Mouse (Mus musculus) NIH3T3 (cell line): ENCODE measurements at regions not wholly inside any gene's neighbourhood (a gene's known extent, or its start where the extent isn't known, plus 50 kb on each side); places are given as distances from the start of the nearest gene placed in this dataset.
A peak's percentile ranks its signal among the peaks of the same experiment; 100 is the strongest.

Source experiments
- DNase-seq: peaks from one replicate; pipeline ENCODE4 v3.0.0-alpha.2; 2012; ENCODE audit warnings: low read depth

DNA sequence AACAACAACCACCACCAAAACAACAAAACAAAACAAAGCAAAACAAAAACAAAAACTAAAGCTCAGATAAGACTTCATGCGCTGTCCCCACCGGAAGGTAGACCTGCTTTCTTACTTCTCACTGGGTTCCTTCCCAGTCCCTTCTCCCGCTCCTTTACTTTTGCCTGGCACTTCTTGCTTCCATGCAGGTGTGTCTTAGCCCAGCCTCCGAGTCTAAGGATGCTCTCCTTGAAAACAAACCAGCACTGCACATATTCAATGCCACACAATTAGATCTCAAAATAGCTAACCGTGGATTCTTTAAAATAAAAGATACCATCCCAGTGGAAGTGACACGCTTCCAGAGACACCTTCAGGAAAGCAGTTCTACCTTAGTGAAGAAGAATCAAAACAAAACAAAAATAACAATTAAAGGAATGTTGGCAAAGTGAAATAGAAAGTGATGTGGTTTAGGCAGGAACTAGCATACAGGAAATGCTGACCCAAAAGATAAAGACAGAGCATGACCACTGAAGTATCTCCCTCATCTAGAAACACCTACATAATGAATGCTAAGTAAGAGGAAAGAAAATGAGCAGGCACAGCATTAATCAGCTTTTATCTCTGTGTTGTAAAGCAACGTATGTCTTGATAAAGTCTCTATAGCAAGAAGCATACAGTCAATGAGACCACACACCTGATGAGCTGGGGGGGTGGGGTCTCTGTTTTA lies 358.5 kb upstream of the Id2 start:
- DNase-seq: no peak

DNA sequence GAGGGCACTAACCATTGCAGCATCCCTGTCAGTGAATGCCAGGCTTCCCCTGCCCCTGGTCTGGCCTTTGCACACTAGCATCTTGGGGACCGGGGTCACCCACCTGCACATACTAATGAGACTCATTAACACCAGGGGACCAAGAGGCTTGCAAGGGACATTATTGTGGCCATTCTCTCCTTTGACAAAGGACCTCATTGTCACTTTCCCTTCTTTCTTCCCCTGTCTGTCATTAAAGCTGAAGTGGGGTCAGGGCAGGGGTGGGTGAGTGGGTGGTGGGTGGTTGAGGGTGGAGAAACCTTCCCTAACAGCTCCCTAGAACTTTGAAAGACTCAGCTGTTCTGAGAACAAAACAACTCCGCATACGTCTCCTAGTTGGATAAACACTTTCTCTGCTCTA lies 356.4 kb upstream of the Id2 start:
- no peak for DNase-seq

DNA sequence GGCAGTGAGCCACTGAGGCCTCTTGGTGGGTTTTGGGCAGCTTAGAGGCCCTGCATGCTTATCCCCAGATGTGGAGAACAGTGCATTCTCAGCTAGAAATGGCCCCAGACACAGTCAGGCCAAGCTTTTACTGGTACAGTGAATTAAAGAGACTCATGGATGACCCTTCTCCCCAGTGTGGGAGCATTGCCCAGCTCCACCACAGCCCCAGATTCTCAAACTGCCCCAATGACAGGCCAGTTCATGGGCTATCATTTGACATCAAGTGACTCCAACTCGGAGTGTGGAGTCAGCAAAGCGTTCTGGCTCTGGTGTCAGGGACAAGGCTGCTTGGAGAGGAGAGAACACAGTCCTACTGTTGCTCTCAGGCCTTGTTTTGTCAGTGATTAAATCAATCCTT lies 354.2 kb upstream of the Id2 start:
- DNase-seq: no peak

DNA sequence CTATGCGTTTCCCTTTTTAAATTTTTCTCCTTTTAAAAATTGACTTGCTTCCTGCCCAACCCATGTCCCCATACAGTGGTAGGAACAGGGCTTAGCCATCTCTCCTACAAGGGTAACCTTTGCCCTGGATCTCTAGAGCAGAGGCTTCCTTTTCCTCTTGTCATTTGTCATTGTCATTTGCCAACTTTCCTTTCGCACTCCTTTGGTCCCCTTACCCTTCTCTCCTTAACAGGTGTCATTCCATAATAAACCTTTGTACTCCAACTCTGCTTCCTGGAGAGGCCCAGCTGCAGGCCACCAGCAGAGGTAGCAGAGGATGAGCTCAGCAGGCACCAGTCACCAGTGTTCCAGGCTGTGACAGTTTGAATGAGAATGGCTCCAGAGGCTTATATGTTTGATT lies 347.4 kb upstream of the Id2 start:
- no peak for DNase-seq

DNA sequence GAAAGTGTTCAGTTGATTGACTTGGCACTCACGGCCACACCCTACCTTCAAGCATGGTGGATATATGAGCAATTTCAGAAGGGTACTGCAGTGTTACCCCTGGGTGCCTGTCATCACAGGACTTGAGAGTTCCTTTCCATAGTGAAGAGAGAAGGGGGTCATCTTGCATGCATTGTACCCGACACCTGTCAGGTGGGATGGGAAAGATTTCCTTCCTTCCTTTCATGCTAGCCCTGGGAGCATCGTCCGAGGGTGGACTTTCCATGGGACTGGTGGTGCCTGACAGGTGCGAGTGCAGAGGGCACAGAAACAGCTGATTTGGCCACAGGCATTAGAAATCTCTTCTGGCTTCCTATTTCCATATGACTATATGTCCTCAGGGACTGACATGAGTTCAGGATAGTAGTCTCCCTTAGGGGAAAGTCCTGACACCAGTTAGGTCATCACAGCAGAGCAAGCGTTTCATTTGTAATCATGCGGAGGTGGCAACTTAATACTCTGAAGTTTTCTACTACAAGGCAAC lies 342.1 kb upstream of the Id2 start:
- DNase-seq: no peak

DNA sequence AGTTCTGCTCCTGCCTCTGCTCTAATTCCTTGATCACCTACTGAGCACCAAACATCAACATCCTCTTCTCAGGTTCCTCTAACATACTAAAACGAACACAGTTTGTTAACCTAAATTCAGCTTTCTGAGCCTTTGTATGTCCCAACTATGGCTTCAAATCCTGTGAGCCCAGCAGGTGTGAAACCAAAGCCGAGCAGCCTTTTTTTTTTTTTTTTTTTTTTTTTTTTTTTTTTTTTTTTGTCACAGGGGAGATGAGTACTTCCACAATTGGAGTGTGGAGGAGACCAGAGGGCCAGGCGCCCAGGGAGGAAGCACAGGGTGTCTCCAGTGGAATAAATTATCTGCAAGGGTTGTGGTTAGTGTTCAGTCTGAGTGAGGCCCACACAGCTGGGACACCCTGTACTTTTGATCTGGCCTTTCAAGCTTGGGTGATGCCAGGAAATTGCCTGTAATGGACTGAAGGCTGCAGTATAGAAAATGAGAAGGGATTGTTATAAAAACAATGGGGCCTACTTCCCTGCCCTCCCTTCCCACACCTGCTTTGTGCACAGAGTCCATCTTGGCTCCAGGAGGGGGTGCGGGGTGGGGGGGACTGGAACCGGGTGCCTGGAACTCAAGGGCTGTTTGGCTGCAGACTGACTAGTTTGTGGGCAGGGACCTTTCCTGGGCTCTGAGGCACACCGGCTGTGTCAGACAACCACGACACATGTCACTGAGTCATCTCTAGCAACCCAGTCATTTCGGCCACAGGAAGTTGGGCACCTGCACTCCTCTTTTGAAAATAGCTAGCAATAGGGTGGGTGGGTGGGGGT lies 341.5 kb upstream of the Id2 start:
- DNase-seq: no peak

DNA sequence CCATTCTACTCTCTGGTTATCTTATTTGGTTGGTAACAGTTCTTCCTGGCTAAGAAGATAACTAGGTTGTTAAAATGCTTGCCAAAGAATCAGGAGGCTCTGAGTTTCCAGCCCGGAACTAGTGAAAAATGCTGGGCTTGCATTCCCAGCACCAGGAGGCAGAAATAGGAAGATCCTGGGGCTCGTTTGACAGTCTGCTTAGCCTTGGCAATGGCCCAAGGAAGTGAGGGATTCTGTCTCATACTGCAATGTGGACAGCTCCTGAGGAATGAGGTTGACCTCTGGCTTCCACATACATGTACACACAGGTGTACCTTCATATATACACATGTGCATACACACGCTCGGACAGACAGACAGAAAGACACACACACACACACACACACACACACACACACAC lies 340.6 kb upstream of the Id2 start:
- DNase-seq: peak; percentile 29

DNA sequence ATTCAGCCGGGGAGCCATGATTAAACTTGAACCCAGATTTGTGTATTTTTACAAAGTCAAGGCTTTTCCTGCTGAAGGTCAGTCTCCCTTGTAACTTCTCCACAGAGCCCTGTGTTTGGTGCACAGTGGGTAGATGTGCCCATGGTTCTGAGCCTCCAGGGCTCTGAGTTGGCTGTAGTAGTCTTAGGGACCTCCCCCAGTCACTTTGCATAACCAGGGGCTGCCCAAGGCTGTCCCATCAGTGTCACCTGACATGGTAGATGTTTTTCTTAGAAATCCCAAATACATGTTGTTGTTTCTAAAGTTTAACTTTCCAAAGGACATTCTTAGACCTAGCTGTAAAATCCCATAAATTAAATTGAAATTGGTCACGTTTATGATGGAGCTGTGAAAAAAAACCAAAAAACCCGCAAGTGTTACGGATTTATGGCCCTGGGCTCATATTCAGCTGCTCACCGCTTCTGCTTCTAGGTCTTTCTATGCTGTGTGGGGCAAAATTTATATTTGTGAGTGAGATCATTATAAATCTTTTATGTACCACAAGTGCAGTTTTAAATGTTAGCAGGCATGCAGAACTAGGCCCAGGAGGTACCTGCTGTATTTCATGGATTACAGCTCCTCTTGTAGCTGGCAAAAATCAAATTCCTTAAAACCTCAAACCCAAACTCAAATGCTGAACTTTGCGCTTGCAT lies 339.4 kb upstream of the Id2 start:
- no peak for DNase-seq

DNA sequence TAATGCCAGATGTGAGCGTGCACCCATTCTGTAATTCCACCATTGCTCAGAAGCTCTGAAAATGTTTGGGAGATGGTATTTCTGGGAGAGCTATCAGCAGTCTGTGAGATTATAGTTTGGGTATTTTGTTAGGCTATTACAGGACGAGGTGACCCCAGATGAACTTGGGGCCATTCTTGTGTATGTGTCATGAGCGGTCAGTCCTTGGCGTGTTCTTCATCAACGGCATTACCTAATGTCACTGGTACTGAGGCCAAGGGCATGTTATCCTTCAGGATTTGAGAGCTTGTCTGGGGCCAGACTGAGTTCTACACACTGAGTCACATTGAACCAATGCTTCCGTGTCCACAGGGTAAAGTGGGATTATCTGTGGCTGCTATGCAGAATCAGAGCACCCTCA lies 335.9 kb upstream of the Id2 start:
- DNase-seq: no peak

DNA sequence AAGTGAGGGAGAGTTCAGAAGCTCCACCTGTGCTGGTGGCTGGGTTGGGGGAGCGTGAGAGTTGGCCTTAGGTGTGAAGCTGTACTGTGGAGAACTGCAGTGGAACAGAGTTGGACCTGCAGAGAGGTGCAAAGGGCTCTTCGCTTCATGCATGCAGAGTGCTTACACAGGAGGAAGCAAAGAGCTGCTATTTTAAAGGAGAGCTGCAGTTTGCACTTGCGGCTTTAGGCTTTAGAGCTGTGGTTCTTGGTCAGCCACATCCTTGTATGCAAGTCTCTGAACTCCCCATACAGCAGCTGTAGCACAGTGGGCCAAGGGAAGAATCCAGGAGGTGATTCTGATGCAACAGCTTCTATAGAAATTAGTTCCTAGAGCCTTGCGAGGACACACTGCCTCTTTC lies 334.0 kb upstream of the Id2 start:
- no peak for DNase-seq

DNA sequence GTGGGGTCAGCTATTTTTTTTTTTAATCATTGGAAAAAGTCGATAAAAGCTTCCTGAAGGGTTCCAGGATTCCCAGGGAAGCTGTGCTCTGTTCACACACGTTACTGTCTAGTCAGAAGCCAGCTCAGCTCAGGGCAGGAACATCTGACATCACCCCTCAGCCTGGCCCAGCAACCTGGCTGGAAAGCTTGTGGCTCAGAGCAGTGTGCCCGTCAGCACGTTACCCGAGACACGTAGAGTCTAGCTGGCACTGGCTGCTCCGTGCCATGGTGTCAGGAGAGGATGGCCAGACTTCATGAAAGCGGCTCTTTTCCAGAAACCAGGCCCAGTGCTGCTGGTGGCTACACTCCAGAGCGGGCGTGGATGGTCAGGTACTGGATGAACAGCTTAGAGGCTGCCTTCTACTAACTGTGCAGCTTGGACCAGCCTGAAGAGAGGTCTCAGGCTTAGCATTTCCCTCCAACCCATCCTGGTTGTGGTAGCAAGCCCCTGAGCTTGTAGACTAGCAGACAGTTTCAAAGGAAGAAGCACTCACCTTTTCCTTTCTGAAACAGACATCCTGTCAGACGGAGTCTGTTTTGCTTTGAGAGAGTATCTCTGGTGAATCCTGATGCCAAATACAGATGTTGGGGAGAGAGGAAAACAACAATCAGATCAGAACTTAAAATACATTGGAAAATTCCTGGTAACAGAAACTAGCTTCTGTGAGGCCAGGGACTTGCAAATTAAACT lies 331.1 kb upstream of the Id2 start:
- DNase-seq: no peak

DNA sequence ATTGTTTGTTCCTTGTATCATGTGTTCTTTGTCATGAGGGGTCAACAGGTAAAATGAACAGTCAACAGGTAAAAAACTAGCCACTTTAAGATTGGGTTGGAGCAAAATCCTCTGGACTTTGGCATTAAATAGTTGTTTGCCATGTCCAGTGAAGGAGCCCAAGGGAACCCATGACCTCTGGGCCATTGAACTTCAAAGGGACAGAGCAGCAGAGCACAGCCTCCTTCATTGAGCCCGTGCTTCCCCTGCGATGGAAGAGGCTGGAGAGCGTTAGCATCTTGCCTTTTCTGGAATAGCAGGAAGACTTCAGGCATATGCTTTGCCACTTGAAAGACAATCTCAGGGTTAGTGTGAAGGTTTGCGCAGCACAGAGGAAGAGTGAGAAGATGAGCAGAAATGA lies 320.4 kb upstream of the Id2 start:
- no peak for DNase-seq

DNA sequence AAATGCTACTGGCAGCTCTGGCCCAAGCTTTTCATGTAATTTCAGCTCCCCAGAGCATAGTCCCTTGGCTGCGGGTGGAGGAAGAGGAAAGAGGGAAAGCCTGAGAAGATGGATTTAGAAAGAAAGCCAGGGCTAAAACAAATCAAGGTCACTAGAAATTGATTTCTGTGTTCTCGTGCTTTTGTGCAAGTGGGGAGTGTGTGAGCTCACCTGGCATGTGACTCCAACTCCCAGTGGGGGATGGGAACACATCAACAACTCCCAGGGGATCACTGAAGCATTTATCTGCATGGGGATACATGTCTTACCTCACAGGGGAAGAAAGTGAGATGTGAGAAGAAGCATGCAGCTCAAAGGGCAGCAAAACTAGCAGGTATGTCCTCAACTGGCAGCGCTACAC lies 319.6 kb upstream of the Id2 start:
- DNase-seq: no peak

DNA sequence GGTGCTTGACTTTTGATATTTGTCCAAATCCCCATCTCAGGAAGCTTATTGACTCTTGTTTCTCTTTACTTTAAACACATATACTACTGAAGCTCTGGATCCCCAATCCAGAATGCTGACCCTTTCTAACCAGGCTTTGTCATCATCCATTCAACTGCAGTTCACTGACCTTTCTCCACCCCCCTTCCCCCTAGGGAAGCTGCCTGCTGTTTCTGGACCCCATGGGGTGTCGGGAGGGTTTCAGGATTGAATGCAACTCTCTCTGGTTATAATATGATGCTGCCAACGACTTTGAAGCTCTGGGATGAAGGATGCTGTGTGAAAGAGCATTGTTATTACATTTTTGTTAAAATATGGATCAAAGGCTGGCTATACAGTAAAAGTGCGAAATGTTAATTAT lies 318.7 kb upstream of the Id2 start:
- no peak for DNase-seq

DNA sequence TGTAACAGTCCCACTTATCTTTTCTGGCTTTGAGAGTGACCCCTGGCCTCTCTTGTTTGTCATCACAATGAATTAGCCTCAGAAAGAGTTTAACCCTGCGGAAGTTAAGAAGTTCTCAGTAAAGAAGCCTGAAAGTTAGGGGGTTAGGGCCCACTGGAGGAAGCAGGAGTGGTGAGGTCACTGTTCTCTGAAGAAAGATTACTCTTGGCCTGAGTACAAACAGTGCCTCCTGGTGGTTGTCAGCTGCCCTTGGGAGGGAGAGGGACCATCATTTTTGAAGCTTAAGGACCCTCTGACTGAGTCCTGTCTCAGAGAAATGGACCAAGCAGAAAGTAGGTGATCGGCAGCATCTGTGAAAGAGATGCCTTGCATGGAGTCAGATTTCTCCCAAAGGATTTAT lies 318.3 kb upstream of the Id2 start:
- DNase-seq: peak; percentile 59

DNA sequence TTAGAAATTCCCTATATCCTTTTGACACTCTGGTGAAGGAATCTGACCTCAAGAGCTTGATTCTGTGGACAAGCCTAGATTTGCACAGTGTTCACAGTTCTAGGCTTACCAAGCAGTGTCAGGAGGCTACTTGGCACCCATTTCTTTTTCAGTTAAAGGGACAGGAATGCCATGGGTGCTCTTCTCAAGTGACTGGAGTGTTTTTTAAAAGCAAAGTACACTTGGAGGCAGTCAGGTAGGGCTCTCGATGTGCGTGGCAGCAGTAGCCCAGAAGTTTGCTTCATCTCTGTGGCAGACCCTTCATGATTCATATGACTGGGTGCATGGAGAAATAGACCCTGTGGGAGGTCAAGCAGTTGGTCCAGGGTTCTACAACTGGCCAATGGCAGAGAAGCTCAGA lies 310.4 kb upstream of the Id2 start:
- DNase-seq: no peak

DNA sequence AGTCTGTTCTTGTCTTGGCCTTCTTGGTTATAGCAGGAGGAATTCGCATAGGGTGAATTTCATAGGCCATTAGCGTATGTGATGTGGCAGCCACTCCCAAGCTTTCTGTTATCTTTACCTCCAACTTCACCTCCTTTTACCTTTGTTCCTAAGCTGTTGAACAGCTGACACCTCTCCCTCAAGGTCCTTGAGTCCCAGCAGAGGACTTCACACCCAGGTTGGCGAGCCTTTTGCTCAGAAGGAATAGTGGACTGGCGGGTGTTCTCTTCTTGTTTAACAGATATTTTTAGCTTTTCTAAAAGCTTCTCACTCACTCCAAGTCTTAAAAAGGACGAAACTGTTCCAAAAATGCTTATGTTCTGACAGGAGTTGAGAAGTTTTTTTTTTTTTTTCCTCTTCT lies 303.4 kb upstream of the Id2 start:
- no peak for DNase-seq

DNA sequence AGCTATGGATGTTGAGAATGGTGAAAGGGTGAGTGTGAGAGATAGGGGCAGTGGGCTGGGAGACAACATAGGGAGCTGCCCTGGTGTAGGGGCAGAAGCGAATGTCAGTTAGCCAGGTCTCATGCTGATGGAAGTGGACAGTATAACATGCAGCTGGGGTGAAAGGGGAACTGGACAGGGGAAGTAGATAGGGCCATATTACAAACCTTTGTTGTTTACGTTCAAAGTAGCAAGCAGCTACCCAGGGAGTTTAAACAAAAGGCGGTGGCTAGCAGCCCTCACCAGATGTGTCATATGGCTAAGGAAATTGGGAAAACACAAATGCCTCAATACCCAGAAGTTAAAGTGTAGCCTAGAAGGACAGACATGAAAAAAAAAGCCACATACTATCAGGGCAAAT lies 301.8 kb upstream of the Id2 start:
- DNase-seq: no peak

DNA sequence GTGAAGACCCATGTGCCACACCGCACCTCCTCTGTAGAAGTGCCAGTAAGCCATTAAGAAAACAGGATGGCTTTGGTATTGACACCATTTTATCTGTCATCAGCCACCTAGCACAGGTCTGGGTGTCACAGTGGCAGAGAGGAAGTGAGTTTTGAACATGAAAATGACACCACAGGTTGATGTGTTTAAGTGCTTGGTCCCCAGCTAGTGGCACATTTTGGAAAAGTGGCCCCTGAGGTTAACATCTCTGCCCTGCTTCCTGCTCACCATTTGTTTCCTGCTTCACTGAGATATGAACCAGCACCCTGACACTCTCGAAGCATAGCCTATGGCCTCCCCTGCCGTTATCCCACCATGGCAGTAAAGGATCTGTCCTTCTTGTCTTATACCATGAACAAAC lies 297.4 kb upstream of the Id2 start:
- no peak for DNase-seq

DNA sequence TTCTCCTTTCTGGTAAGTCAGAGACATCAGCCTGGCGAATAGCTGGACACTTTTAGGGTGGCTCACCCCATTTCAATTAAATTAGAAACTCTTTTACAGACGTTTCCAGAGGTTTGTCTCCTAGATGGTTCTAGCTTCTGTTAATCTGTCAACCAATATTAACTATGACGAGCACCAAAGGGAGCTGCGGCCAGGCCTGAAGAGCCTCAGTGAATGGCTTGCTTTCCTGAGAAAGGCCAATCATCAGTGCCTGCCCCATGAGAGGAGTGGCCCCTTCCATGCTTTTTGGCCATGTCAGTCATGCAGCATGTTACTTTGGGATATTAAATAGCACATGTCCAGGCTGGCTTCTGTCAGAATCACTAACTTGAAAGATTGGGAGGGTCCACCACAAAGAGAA lies 296.6 kb upstream of the Id2 start:
- DNase-seq: no peak

DNA sequence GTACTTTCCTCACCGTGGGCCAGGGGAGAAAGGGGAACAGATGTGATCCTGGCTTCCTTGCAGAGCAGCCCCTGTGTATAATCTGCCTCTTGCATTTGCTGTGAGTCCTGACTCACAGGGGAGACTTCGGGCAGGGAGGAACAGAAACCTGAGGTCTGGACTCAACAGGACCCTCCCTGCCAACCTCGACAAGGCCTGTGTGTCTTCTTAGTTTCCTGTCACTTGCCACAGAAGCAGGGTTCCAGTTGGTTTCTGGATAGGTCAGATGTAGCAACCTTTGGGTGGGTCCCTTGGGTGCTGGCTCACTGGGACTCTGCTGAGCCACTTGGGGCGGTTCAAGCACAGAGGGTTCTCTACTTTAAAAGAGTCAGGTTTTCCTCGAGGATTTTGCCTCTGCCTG lies 292.3 kb upstream of the Id2 start:
- DNase-seq: no peak

DNA sequence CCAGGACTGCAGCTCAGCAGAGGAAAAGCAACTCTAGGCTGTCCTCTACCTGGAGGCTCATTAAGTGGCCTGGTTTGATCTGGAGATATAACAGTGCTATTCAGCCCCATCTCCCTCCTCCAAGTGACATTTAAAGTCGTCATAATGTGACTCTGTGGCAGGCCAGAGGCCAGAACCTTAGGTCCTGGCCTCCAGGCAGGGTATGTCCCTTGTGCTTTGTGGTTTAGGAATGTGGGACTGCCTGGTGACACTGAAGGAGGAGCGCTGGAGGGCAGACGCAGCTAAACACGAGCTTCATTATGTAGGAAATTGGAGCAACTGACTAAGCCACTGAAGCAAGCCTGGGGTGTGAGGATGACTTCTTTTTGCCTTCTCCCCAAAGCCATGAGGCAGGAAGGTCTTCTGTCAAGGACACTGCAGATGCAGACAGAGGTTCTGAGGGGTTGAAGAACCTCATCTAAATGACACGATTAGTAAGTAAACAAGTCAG lies 290.9 kb upstream of the Id2 start:
- DNase-seq: no peak
